Mouse (Mus musculus) E14TG2a.4 (cell line): ENCODE data around the gene Ttll5.

Source experiments
- H3K27me3 ChIP-seq: 2 replicates; pipeline ENCODE4 v1.6.1; 2014; ENCODE audit warnings: low read length, control low read depth; ENCODE audit not compliant: insufficient read depth
- H3K36me3 ChIP-seq: 2 replicates; pipeline ENCODE4 v1.6.1; 2014; ENCODE audit warnings: low read length, control low read depth; ENCODE audit not compliant: insufficient read depth
- H3K4me1 ChIP-seq: replicated peaks from 2 replicates; pipeline ENCODE4 v1.6.1; 2014; ENCODE audit warnings: low read depth, low read length, control low read depth
- H3K4me3 ChIP-seq: replicated peaks from 2 replicates; pipeline ENCODE4 v1.5.1; 2014; ENCODE audit warnings: mild to moderate bottlenecking, low read length
- H3K9me3 ChIP-seq: 2 replicates; pipeline ENCODE4 v1.6.1; 2014; ENCODE audit warnings: low read length, control low read depth
- CTCF ChIP-seq: conservative IDR thresholded peaks from 2 replicates; pipeline ENCODE4 v1.5.1; 2014; ENCODE audit warnings: low read length
- NANOG ChIP-seq: IDR thresholded peaks from 2 replicates; pipeline ENCODE4 v1.6.1; 2014; ENCODE audit warnings: borderline replicate concordance, low read length, mixed read lengths
- POU5F1 ChIP-seq: IDR thresholded peaks from 2 replicates; pipeline ENCODE4 v1.6.1; 2014; ENCODE audit warnings: low read length, borderline replicate concordance

The Ttll5 gene

GRCm38 (mm10) chr12:85879631-85880314, 55.3 kb downstream of the Ttll5 start:
- Histone ChIP-seq H3K27me3 (no peaks in the 10 kb centered on the region), H3K4me3 (no peak overlapping the region), H3K36me3 (peaks cover 42% of the 10 kb centered on the region), H3K9me3 (no peaks in the 10 kb centered on the region), H3K4me1 (no peaks in the 10 kb centered on the region)
- TF ChIP-seq NANOG (no peak), POU5F1 (no peak), CTCF (no peak)

DNA sequence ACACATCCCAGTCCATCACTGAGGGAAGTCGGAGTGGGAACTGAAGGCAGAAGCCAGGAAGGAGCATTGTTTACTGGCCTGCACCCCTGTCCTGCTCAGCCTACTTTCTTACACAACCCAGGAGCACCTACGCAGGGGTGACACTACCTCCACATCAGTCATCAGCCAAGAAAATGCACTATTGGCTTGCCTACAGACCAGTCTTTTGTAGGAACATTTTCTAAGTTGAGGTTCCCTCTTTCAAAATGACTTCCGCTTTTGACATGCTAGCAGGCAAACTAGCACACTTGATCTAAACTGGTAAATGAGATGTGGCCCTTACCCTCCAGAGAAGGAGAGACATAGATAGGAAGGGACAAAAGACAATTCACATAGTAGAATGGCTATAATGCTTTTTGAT, 60.6 kb downstream of the Ttll5 start:
- no peaks in the 10 kb centered on the region for H3K27me3 ChIP-seq
- no peak for TF ChIP-seq CTCF
- TF ChIP-seq NANOG = no peak
- no peak for TF ChIP-seq POU5F1
- peaks cover 32% of the 10 kb centered on the region for H3K36me3 ChIP-seq
- no peaks in the 10 kb centered on the region for H3K9me3 ChIP-seq
- H3K4me1 ChIP-seq = no peaks in the 10 kb centered on the region
- H3K4me3 ChIP-seq = no peak overlapping the region

- Histone ChIP-seq H3K4me1 (no peaks in the 10 kb centered on the region), H3K4me3 (no peak overlapping the region), H3K27me3 (no peaks in the 10 kb centered on the region), H3K36me3 (peaks cover 53% of the 10 kb centered on the region), H3K9me3 (no peaks in the 10 kb centered on the region)
- no peak for TF ChIP-seq POU5F1
- TF ChIP-seq NANOG = no peak
These were observed 65.6 kb downstream of the Ttll5 start for GRCm38 (mm10) chr12:85890054-85890453.

GRCm38 (mm10) chr12:85903986-85904385, 79.5 kb downstream of the Ttll5 start:
- H3K4me1 ChIP-seq = 0 out of 2 replicates have a peak, but pooled peaks cover 6% of the 10 kb centered on the region
- no peaks in the 10 kb centered on the region for H3K9me3 ChIP-seq
- no peak overlapping the region for H3K4me3 ChIP-seq
- H3K36me3 ChIP-seq = peaks cover 7% of the 10 kb centered on the region; the same call in 1 of the 2 replicates
- no peak for TF ChIP-seq POU5F1
- TF ChIP-seq NANOG = no peak
- TF ChIP-seq CTCF = no peak
- no peaks in the 10 kb centered on the region for H3K27me3 ChIP-seq

GRCm38 (mm10) chr12:85905666-85906065, 81.2 kb downstream of the Ttll5 start:
- 0 out of 2 replicates have a peak, but pooled peaks cover 3% of the 10 kb centered on the region for H3K4me1 ChIP-seq
- TF ChIP-seq POU5F1 (no peak), NANOG (no peak), CTCF (no peak)
- peaks cover 4% of the 10 kb centered on the region; the same call in 1 of the 2 replicates for H3K36me3 ChIP-seq
- H3K9me3 ChIP-seq = no peaks in the 10 kb centered on the region
- no peaks in the 10 kb centered on the region for H3K27me3 ChIP-seq
- no peak overlapping the region for H3K4me3 ChIP-seq

- no peak for TF ChIP-seq NANOG
- no peak for TF ChIP-seq CTCF
- TF ChIP-seq POU5F1 = no peak
- no peak overlapping the region for H3K4me3 ChIP-seq
These were observed 83.4 kb downstream of the Ttll5 start for GRCm38 (mm10) chr12:85907896-85908295.

DNA sequence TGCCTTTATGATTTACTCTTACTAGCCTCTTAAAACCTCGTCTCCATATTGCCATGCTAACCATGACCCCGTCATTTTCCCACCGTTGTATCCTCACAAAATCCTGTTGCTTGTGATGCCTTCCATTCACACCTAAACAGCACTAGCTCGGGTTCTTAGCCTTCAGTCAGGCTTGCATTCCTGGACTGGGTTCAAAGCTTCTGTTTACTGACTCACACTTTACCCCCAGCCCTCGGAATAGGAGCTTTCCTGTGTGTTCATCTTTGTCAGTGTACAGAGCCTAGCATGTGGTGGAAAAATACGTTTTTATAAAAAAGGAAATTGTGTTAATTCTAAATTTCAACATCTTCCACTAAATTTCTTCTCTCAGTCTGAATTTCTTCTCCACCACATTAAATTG, 86.4 kb downstream of the Ttll5 start:
- TF ChIP-seq CTCF (no peak), POU5F1 (no peak), NANOG (no peak)
- Histone ChIP-seq H3K4me3 (no peak overlapping the region), H3K36me3 (peaks cover 4% of the 10 kb centered on the region; the same call in 1 of the 2 replicates), H3K27me3 (no peaks in the 10 kb centered on the region), H3K9me3 (no peaks in the 10 kb centered on the region), H3K4me1 (no peaks in the 10 kb centered on the region)

More at GRCm38 (mm10) chr12:85907896-85908295, 83.4 kb downstream of the Ttll5 start:
- Histone ChIP-seq H3K36me3 (peaks cover 4% of the 10 kb centered on the region; the same call in 1 of the 2 replicates), H3K27me3 (no peaks in the 10 kb centered on the region), H3K4me1 (0 out of 2 replicates have a peak, but pooled peaks cover 3% of the 10 kb centered on the region), H3K9me3 (no peaks in the 10 kb centered on the region)

DNA sequence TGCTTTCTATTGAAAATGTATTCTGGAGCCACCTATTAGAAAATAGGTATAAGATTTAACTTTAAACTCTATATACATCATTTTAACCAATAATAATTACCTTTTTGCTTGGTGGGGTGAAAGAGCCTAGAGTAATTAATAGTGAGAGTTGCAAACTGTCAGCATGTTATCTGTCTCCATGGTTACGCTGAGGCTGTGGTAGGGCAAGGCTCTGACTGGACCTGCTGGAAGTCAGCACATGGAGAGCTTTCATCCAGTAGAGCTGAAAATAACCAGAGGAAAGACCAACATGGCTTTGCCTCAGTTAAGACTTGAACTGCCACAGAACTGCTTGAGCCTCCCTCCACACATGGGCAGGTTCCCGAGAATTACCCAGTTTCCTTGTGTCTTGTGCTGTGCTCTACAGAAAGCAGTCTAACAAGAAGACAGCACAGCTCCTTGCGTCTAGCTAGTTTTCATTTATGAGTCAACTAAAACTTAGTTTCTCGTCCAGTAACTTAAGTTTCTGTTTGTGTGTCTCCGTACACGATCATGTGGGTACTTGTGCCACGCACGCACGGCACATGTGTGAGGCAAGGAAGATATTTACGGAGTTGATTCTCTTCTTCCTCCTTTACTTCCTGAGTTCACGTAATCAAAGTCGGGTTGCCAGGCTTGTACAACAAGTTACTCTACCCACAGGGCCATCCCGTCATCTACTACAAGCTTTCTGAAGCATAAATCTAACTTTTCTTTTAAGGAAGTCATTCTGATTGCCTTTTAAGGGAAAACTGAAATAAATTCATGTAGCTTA, 88.4 kb downstream of the Ttll5 start:
- Histone ChIP-seq H3K4me1 (no peaks in the 10 kb centered on the region), H3K4me3 (no peak overlapping the region), H3K9me3 (no peaks in the 10 kb centered on the region), H3K27me3 (no peaks in the 10 kb centered on the region), H3K36me3 (peaks cover 10% of the 10 kb centered on the region)
- no peak for TF ChIP-seq NANOG
- no peak for TF ChIP-seq CTCF
- no peak for TF ChIP-seq POU5F1
